Mouse (Mus musculus) heart, embryonic 12.5 days (tissue): Measurements from ENCODE around the gene Tmub2. TPM values are rescaled to one million over a fixed set of nuclear protein-coding genes. Genes with fewer than 3 reads are reported as not detected.

Experiments
- ATAC-seq: fragments of 200-750 bp; cut with Nextera tagmentation; 2 replicates; pipeline ENCODE4 v1.8.0; 2017; ENCODE audit warnings: moderate TSS enrichment, moderate library complexity; ENCODE audit not compliant: insufficient number of reproducible peaks, low FRiP score
- H3K27ac ChIP-seq: fragments of 300-500 bp; sonication (generic); 2 replicates; pipeline ENCODE4 v1.5.1; 2016; ENCODE audit warnings: mild to moderate bottlenecking, moderate library complexity; ENCODE audit not compliant: poor library complexity, severe bottlenecking
- H3K27me3 ChIP-seq: fragments of 300-500 bp; sonication (generic); replicated peaks from 2 replicates; pipeline ENCODE4 v1.6.1; 2016; ENCODE audit warnings: mild to moderate bottlenecking, moderate library complexity
- H3K36me3 ChIP-seq: fragments of 300-500 bp; sonication (generic); 2 replicates; pipeline ENCODE4 v1.6.1; 2016; ENCODE audit warnings: mild to moderate bottlenecking, moderate library complexity
- H3K4me1 ChIP-seq: fragments of 300-500 bp; sonication (generic); replicated peaks from 2 replicates; pipeline ENCODE4 v1.6.1; 2016; ENCODE audit warnings: mild to moderate bottlenecking
- H3K4me2 ChIP-seq: fragments of 300-500 bp; sonication (generic); 2 replicates; pipeline ENCODE4 v1.6.1; 2016; ENCODE audit warnings: mild to moderate bottlenecking, moderate library complexity
- H3K4me3 ChIP-seq: fragments of 300-500 bp; sonication (generic); 2 replicates; pipeline ENCODE4 v1.5.1; 2016; ENCODE audit warnings: mild to moderate bottlenecking
- H3K9ac ChIP-seq: fragments of 300-500 bp; sonication (generic); 2 replicates; pipeline ENCODE4 v1.6.1; 2016; ENCODE audit warnings: mild to moderate bottlenecking, moderate library complexity
- H3K9me3 ChIP-seq: fragments of 300-500 bp; sonication (generic); replicated peaks from 2 replicates; pipeline ENCODE4 v1.6.1; 2016; ENCODE audit warnings: mild to moderate bottlenecking, moderate library complexity
- WGBS: fragments of 180-500 bp; shearing (Covaris S2); methylation state at CpG from one replicate; pipeline ENCODE4 v1.1.7; 2016; 5-methylcytosine and 5-hydroxymethylcytosine counted together
- polyA plus RNA-seq: library from polyadenylated mRNA; unstranded; fragments of >200 nt; fragmentation: Nextera tagmentation; extraction: Ambion mirVana; gene quantifications from 2 replicates; pipeline ENCODE4 v1.2.1, GENCODE M21; 2016

The Tmub2 gene
- polyA plus RNA-seq, 1 experiment from 2014 or later: 35.7 TPM

DNA sequence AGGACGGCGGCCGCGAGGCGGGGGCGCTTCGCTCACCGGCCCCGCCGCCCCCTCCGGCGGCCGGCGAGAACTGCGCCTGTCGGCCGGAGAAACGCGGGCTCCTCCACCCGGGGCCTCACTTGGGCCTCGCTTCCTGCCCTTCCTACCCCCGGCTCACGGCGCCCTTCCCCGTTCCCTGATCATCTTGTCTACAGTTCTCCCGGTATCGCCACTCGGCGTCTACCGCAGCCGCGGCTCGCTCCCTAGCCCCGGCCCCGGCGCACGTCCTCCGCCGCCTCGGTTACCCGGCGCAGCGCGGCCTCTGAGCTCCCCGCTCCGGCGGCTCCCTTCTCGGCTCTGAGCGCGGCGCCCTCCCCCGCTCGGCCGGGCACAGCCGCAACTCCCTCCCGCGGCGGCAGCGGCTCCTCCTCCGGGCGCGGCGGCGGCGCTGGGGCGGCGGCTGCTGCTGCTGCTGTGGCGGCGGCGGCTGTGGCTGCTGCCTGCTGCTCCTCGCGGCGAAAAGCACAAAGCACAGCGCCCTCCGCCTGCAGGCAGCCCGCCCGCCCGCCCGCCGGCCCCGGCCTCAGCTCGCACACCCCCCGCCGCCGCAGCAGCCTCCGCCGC is 32.7 kb downstream of the Tmub2 start:
- ATAC-seq: peak; percentile 41
- Histone ChIP-seq H3K36me3 (peaks cover 31% of the 10 kb centered on the region), H3K27me3 (no peaks in the 10 kb centered on the region), H3K9ac (peak overlapping the region; percentile 98), H3K9me3 (no peaks in the 10 kb centered on the region), H3K4me3 (peak overlapping the region; percentile 91), H3K4me2 (peak overlapping the region; percentile 89), H3K4me1 (peaks cover 21% of the 10 kb centered on the region), H3K27ac (peak overlapping the region; percentile 99)
- WGBS: under 1% methylated on average over 51 of the region's 87 CpGs

DNA sequence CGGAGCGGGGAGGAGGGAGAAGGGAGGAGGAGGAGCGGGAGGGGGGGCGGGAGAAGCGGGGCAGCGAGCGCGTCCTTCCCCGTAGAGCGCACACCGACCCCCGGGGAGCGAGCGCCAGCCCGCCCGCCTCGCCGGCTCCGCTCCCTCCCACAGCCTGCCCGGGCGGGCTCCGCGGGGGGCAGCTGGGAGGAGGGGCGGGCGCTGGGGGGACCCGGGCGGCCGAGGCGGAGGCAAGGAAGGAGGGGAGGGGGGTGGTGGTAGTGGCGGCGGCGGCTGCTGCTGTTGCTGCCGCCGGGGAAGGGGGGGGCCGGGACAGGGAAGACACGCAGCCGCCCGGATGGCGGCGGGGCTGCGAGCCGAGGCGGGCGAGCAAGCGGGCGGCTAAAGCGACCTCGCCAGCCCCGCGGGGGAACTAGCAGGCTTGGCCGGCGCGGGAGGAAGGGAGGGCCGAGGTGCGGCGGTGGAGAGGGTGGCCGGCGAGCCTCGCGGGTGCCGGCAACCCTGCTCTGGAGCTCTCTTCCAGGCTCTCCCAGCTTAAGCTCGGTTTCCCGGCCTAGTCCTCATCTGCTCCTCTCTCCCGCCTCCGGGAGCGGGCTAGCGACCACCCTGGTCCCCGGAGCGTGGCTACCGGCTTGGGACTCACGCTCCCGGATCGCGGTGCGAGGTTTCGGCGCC is 33.3 kb downstream of the Tmub2 start:
- ATAC-seq: peak; percentile 65
- under 1% methylated on average over 35 of the region's 77 CpGs for WGBS
- peak overlapping the region; percentile 89 for H3K4me2 ChIP-seq
- no peaks in the 10 kb centered on the region; the same call in 1 of the 2 replicates for H3K27me3 ChIP-seq
- H3K4me1 ChIP-seq: peaks cover 21% of the 10 kb centered on the region
- peak overlapping the region; percentile 99 for H3K27ac ChIP-seq
- H3K36me3 ChIP-seq: peaks cover 24% of the 10 kb centered on the region
- H3K9ac ChIP-seq: peak overlapping the region; percentile 98
- H3K9me3 ChIP-seq: no peaks in the 10 kb centered on the region
- peak overlapping the region; percentile 91 for H3K4me3 ChIP-seq

DNA sequence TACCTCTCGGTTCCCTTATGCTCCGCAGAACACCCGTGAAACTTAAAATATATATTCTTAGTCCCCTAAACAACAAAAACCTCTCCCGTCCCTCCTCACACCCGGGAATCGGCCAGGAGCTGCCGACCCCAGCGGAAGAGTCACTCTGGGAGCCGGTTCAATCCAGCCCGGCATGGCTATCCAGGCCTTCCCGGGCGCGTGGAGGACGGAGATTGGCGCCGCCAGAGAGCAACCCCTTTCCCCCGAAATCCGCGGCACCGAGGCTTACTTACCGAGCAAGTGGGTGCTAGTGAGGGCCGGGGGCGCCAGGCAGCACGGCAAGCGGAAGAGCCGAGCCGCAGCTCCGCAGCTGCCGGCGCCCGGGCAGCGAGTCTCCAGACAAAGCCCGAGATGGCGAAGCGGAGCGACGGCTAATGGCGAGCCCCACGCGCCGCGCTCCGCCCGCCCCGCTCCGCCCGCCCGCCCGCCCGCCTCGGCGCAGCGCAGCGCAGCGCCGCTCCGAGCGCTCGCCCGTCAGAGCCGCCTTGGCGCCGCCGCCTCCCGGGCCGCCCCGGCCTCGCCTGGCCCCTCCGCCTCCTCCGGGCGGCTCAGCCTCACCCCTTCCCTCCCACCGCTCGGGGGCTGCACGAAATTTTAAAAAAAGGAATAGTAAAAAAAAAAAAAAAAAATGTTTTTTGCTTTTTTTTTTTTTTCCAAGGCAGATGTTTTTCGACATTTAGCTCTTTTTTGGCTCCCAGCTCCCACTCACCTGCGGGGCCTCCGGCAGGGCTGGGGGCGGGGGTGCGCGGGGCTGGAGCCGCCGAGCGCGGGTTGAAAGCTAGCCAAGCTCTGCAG is 34.1 kb downstream of the Tmub2 start:
- Histone ChIP-seq H3K27me3 (no peaks in the 10 kb centered on the region; the same call in 1 of the 2 replicates), H3K9ac (peak overlapping the region; percentile 98), H3K9me3 (no peaks in the 10 kb centered on the region), H3K27ac (peak overlapping the region; percentile 99), H3K4me2 (peak overlapping the region; percentile 89), H3K36me3 (peaks cover 17% of the 10 kb centered on the region), H3K4me3 (peak overlapping the region; percentile 91), H3K4me1 (peaks cover 21% of the 10 kb centered on the region)
- WGBS: under 1% methylated on average over 79 of the region's 84 CpGs
- ATAC-seq: 0 out of 2 replicates have a peak, but pooled peaks have one; percentile 7

DNA sequence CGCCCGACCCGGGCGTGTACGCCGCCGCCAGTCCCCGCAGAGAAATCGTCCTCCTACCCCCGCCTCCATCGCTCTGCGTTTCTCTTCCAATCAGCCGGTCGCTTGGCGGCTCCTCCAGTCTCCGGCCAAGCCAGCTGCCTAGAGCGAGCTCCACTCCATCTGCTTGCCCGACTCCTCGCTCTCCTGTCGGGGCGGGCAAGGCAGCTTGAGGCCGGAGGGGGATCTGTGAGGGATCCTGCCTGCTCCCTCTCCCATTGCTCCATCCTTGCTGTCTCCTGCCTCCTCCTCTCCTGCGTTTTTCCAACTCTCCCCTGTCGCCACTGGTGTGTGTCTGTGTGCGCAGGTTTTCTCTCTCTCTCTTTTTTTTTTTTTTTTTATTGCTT is 34.7 kb downstream of the Tmub2 start, which contains the start of gene Ubtf:
Ubtf (minus strand) TSS at position 333 of the 383 bp plus-strand sequence.
- Histone ChIP-seq H3K4me1 (peaks cover 21% of the 10 kb centered on the region), H3K27ac (peak within 1 kb of the TSS; percentile 99), H3K4me3 (peak within 1 kb of the TSS; percentile 91), H3K4me2 (peak within 1 kb of the TSS; percentile 89), H3K9ac (peak within 1 kb of the TSS; percentile 98), H3K9me3 (no peaks in the 10 kb centered on the region), H3K36me3 (peaks cover 11% of the 10 kb centered on the region), H3K27me3 (no peaks in the 10 kb centered on the region; the same call in 1 of the 2 replicates)
- ATAC-seq: peak; percentile 6; the same call in 1 of the 2 replicates
- WGBS: under 1% methylated on average over 25 of the region's 25 CpGs

DNA sequence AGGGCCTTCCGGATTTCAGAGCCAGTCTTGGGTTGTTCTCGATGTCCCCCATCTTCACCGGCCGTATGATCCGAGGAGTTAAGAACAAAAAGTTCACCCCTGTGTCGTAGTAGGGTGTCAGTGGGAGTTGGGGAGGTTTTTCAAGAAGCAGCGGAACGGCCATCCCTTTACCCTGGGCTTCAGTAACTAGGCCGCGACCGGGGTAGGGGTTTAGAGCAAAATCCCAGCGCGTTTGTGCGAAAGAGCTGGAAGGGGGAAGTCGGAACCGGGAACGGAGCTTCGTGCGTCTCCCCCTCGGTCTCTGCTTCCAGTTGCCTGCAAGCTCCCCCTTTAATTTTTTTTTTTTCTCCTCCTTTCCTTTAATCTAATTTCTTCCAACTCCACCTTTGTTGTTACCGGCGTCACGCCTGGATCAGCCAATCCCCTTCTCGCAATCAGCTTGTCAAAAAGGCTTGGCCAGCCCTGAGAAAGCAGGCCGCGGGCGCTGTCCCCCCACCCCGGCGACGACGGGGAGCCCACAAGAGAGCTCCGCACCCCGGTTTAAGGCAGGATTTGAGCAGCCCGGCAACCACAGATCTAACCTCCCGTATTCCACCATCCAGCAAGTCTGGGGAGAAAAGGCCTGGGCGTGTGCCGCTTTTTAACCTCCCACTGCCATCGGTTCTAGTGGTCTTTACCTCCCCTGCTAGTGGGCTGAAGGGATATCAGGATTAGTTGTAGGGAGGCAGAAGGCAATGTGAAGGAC is 35.4 kb downstream of the Tmub2 start:
- H3K9ac ChIP-seq: peak overlapping the region; percentile 98
- peaks cover 4% of the 10 kb centered on the region for H3K36me3 ChIP-seq
- peak overlapping the region; percentile 89 for H3K4me2 ChIP-seq
- peak overlapping the region; percentile 91 for H3K4me3 ChIP-seq
- 0 out of 2 replicates have a peak, but pooled peaks have one; percentile 19 for ATAC-seq
- H3K9me3 ChIP-seq: no peaks in the 10 kb centered on the region
- H3K27me3 ChIP-seq: no peaks in the 10 kb centered on the region; the same call in 1 of the 2 replicates
- H3K4me1 ChIP-seq: peaks cover 20% of the 10 kb centered on the region
- H3K27ac ChIP-seq: peak overlapping the region; percentile 99
- WGBS: under 1% methylated on average over 38 of the region's 38 CpGs

DNA sequence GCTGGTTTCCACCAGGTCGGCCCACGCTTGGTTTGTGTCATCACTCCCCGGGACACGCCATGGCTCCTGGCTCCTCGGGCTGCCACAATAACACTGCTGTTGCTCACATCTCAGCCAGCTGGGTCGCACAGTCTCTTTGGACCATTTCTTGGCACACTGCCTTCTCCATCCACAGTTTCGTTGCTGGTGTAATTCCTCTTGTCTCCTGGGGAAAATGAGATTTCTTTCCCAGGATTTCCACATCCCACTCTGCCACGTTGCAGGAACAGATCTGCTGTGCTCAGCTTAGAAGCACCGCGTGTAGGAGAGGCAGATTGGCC is 35.9 kb downstream of the Tmub2 start:
- peak overlapping the region; percentile 98 for H3K9ac ChIP-seq
- H3K9me3 ChIP-seq: no peaks in the 10 kb centered on the region
- no peak for ATAC-seq
- H3K27ac ChIP-seq: peak overlapping the region; percentile 99
- peak overlapping the region; percentile 89 for H3K4me2 ChIP-seq
- H3K4me3 ChIP-seq: peak overlapping the region; percentile 91
- no peaks in the 10 kb centered on the region; the same call in 1 of the 2 replicates for H3K36me3 ChIP-seq
- no peaks in the 10 kb centered on the region; the same call in 1 of the 2 replicates for H3K27me3 ChIP-seq
- H3K4me1 ChIP-seq: peaks cover 15% of the 10 kb centered on the region
- 10% methylated on average over 10 of the region's 10 CpGs for WGBS

- Histone ChIP-seq H3K27me3 (no peaks in the 10 kb centered on the region; the same call in 1 of the 2 replicates), H3K27ac (no peak overlapping the region), H3K4me2 (no peak overlapping the region), H3K4me1 (0 out of 2 replicates have a peak, but pooled peaks cover 7% of the 10 kb centered on the region), H3K36me3 (no peaks in the 10 kb centered on the region), H3K9me3 (no peaks in the 10 kb centered on the region), H3K4me3 (no peak overlapping the region), H3K9ac (no peak overlapping the region)
- no peak for ATAC-seq
- 69% methylated on average over 6 of the region's 6 CpGs for WGBS
These were observed 37.2 kb downstream of the Tmub2 start for GRCm38 (mm10) chr11:102321931-102322330.

- Histone ChIP-seq H3K4me1 (0 out of 2 replicates have a peak, but pooled peaks cover 7% of the 10 kb centered on the region), H3K9ac (no peak overlapping the region), H3K9me3 (no peaks in the 10 kb centered on the region), H3K27me3 (peaks cover 2% of the 10 kb centered on the region; the same call in 1 of the 2 replicates), H3K27ac (no peak overlapping the region), H3K4me2 (no peak overlapping the region), H3K36me3 (no peaks in the 10 kb centered on the region), H3K4me3 (no peak overlapping the region)
- ATAC-seq: no peak
- 69% methylated on average over 1 of the region's 1 CpGs for WGBS
These were observed 38.8 kb downstream of the Tmub2 start for GRCm38 (mm10) chr11:102323516-102323915.

GRCm38 (mm10) chr11:102327250-102327649 is 42.5 kb downstream of the Tmub2 start:
- ATAC-seq: no peak
- peaks cover 3% of the 10 kb centered on the region; the same call in 1 of the 2 replicates for H3K27me3 ChIP-seq

DNA sequence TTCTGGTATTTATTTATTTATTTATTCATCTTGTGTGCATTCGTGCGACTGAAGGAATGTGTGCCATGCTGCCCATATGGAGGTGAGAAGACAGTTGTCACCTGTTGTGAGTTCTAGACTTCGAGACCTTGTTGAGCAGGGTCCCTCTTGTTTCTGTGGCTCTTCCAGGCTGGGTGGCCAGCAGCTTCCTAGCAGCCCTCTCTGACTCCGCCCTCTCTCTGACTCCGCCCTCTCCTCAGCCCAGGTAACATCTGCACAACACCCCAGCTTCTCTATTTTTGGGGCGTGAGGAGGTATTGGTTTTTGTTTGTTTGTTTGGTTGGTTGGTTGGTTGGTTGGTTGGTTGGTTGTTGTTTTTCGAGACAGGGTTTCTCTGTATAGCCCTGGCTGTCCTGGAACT is 43.1 kb downstream of the Tmub2 start:
- Histone ChIP-seq H3K4me2 (no peak overlapping the region), H3K9me3 (no peaks in the 10 kb centered on the region), H3K27ac (no peak overlapping the region), H3K4me3 (no peak overlapping the region), H3K36me3 (no peaks in the 10 kb centered on the region), H3K9ac (no peak overlapping the region), H3K4me1 (no peaks in the 10 kb centered on the region), H3K27me3 (peaks cover 3% of the 10 kb centered on the region; the same call in 1 of the 2 replicates)
- ATAC-seq: no peak
- 72% methylated on average over 7 of the region's 7 CpGs for WGBS

More at GRCm38 (mm10) chr11:102327250-102327649, 42.5 kb downstream of the Tmub2 start:
- H3K27ac ChIP-seq: no peak overlapping the region
- no peaks in the 10 kb centered on the region for H3K36me3 ChIP-seq
- no peak overlapping the region for H3K4me3 ChIP-seq
- H3K9ac ChIP-seq: no peak overlapping the region
- WGBS: 54% methylated on average over 5 of the region's 5 CpGs
- H3K4me2 ChIP-seq: no peak overlapping the region
- H3K9me3 ChIP-seq: no peaks in the 10 kb centered on the region
- H3K4me1 ChIP-seq: no peaks in the 10 kb centered on the region
